Mouse (Mus musculus) heart, embryonic 14.5 days (tissue): ENCODE results near the gene Fancc. TPM values are rescaled to one million over a fixed set of nuclear protein-coding genes. Genes with fewer than 3 reads are reported as not detected.

Source experiments
- ATAC-seq: fragments of 200-750 bp; cut with Nextera tagmentation; 2 replicates; pipeline ENCODE4 v1.8.0; 2017; ENCODE audit warnings: low read depth, moderate TSS enrichment; ENCODE audit not compliant: insufficient number of reproducible peaks, insufficient read depth, low FRiP score
- H3K27ac ChIP-seq, 2 experiments: fragments of 200-500 bp in 1 of 2; fragments of 300-500 bp in 1 of 2; sonication (generic) in 1 of 2; replicated peaks in 1 of 2; 2 replicates each; pipeline ENCODE4 v1.5.1; 2012 to 2014; ENCODE audit warnings: low read depth in 2 of 2, low read length in 2 of 2, control low read depth in 1 of 2, mild to moderate bottlenecking in 1 of 2, mixed read lengths in 1 of 2; ENCODE audit not compliant: control insufficient read depth in 1 of 2, insufficient read depth in 1 of 2
- H3K27me3 ChIP-seq: fragments of 300-500 bp; sonication (generic); 2 replicates; pipeline ENCODE4 v1.6.1; 2014; ENCODE audit warnings: mild to moderate bottlenecking, low read length, control low read depth; ENCODE audit not compliant: control insufficient read depth, insufficient read depth
- H3K36me3 ChIP-seq: fragments of 300-500 bp; sonication (generic); 2 replicates; pipeline ENCODE4 v1.6.1; 2014; ENCODE audit warnings: mild to moderate bottlenecking, control low read depth, low read length, mixed read lengths; ENCODE audit not compliant: control insufficient read depth, insufficient read depth
- H3K4me1 ChIP-seq, 2 experiments: fragments of 200-500 bp in 1 of 2; fragments of 300-500 bp in 1 of 2; sonication (generic) in 1 of 2; 2 replicates each; pipeline ENCODE4 v1.6.1; 2012 to 2014; ENCODE audit warnings: low read length in 2 of 2, control low read depth in 1 of 2, mixed read lengths in 1 of 2; ENCODE audit not compliant: control insufficient read depth in 2 of 2, insufficient read depth in 2 of 2
- H3K4me2 ChIP-seq: fragments of 300-500 bp; sonication (generic); 2 replicates; pipeline ENCODE4 v1.6.1; 2014; ENCODE audit warnings: mild to moderate bottlenecking, low read length
- H3K4me3 ChIP-seq, 2 experiments: fragments of 200-500 bp in 1 of 2; fragments of 300-500 bp in 1 of 2; sonication (generic) in 1 of 2; 2 replicates each; pipeline ENCODE4 v1.5.1; 2012 to 2014; ENCODE audit warnings: low read length in 2 of 2, mild to moderate bottlenecking in 2 of 2, control low read depth in 1 of 2, low read depth in 1 of 2, moderate library complexity in 1 of 2; ENCODE audit not compliant: control insufficient read depth in 1 of 2, insufficient read depth in 1 of 2
- H3K9ac ChIP-seq: fragments of 300-500 bp; sonication (generic); 2 replicates; pipeline ENCODE4 v1.6.1; 2014; ENCODE audit warnings: mild to moderate bottlenecking, low read length
- H3K9me3 ChIP-seq: fragments of 300-500 bp; sonication (generic); 2 replicates; pipeline ENCODE4 v1.6.1; 2016; ENCODE audit warnings: low read length, control low read depth; ENCODE audit not compliant: control insufficient read depth
- WGBS: fragments of 180-500 bp; shearing (Covaris S2); extraction: QIAGEN DNeasy Blood & Tissue Kit; methylation state at CpG from one replicate; pipeline ENCODE4 v1.1.7; 2014; 5-methylcytosine and 5-hydroxymethylcytosine counted together
- polyA plus RNA-seq: library from polyadenylated mRNA; unstranded; fragments of >200 nt; fragmentation: Nextera tagmentation; extraction: Ambion mirVana; gene quantifications from 2 replicates; pipeline ENCODE4 v1.2.1, GENCODE M21; 2014

The Fancc gene
- polyA plus RNA-seq, 1 experiment from 2014 or later = 15.5 TPM

GRCm38 (mm10) chr13:63540584-63540983, 43.5 kb upstream of the Fancc start:
- Histone ChIP-seq H3K27me3 (no peaks in the 10 kb centered on the region), H3K9ac (no peak overlapping the region), H3K4me3 (no peak overlapping the region), H3K27ac (no peak overlapping the region), H3K4me2 (no peak overlapping the region), H3K9me3 (no peaks in the 10 kb centered on the region), H3K4me1 (no peaks in the 10 kb centered on the region), H3K36me3 (peaks cover 97% of the 10 kb centered on the region)
- no peak for ATAC-seq
- WGBS = 93% methylated on average over 12 of the region's 12 CpGs

DNA sequence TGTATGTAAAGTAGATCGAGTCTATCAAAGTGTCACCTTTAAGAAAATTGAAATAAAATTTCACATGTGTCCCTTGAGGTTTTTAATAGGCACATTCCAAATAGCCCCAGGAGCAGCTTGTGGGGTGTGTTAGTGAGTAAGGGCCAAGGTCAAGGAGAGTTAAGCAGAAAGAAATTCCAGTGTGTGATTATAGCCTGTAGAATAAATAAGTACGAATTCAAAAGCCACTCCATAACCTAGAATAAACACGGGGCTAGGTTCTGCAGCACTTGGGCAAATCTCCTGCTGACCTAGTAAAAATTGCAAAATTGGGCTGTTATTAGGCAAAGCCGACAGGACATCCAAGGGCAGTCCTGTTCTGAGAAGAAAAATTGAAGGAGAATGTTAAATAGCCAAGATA, 37.9 kb upstream of the Fancc start:
- no peaks in the 10 kb centered on the region for H3K9me3 ChIP-seq
- no peak overlapping the region for H3K9ac ChIP-seq
- no peak for ATAC-seq
- H3K27me3 ChIP-seq = no peaks in the 10 kb centered on the region
- H3K4me1 ChIP-seq = no peaks in the 10 kb centered on the region
- H3K27ac ChIP-seq = no peak overlapping the region
- WGBS = 86% methylated on average over 4 of the region's 4 CpGs
- H3K4me2 ChIP-seq = no peak overlapping the region
- H3K36me3 ChIP-seq = peaks cover 99% of the 10 kb centered on the region
- H3K4me3 ChIP-seq = no peak overlapping the region

DNA sequence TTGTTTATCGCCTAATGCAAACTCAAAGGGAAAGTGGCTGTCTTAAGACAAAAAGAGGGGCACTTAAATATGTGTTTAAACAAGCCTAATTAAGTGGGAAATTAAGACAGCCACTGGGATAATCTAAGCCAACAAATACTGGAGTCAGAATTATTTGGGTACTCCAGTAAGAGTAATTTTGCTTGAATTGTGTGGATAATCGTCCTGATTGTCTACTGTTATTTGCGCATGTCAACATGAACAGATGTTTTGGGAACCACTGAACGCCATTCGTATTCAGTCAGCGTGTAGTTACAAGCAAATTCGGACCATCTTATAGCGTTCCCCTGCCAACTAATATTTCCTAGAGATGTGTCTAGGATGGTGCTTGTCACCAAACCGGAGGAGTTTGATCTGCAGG, 33.8 kb upstream of the Fancc start:
- no peak overlapping the region for H3K4me3 ChIP-seq

DNA sequence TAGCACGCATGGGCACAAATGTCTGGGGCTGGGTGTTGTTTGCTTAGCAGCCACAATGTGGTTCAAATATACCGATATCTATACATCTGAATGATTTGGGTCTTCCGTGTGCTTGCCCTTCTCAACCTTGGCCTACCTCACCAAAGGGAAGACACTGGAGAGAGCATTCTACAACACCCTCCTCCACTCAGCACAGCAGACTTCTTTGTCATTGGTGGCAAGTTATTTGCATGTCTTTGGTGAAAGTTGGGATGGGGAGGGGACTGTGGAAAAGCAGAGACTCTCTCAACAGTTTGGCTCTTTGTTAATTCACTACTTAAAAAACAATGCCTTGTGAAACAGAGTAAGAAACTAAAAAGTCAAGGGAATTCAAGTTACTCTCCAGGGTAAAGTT, 33.3 kb upstream of the Fancc start:
- Histone ChIP-seq H3K9me3 (no peaks in the 10 kb centered on the region), H3K36me3 (peaks cover 85% of the 10 kb centered on the region), H3K27me3 (no peaks in the 10 kb centered on the region), H3K4me3 (no peak overlapping the region), H3K9ac (no peak overlapping the region), H3K27ac (no peak overlapping the region), H3K4me1 (peaks cover 4 to 8% of the 10 kb centered on the region in 2 experiments), H3K4me2 (no peak overlapping the region)
- no peak for ATAC-seq
- WGBS = 76% methylated on average over 3 of the region's 3 CpGs

More for the DNA sequence above, 33.8 kb upstream of the Fancc start:
- H3K9me3 ChIP-seq = no peaks in the 10 kb centered on the region
- ATAC-seq = no peak
- H3K36me3 ChIP-seq = peaks cover 86% of the 10 kb centered on the region
- no peak overlapping the region for H3K4me2 ChIP-seq
- no peak overlapping the region for H3K9ac ChIP-seq
- no peak overlapping the region for H3K27ac ChIP-seq
- H3K4me1 ChIP-seq = peaks cover 4 to 8% of the 10 kb centered on the region in 2 experiments
- no peaks in the 10 kb centered on the region for H3K27me3 ChIP-seq
- WGBS = 93% methylated on average over 9 of the region's 9 CpGs

DNA sequence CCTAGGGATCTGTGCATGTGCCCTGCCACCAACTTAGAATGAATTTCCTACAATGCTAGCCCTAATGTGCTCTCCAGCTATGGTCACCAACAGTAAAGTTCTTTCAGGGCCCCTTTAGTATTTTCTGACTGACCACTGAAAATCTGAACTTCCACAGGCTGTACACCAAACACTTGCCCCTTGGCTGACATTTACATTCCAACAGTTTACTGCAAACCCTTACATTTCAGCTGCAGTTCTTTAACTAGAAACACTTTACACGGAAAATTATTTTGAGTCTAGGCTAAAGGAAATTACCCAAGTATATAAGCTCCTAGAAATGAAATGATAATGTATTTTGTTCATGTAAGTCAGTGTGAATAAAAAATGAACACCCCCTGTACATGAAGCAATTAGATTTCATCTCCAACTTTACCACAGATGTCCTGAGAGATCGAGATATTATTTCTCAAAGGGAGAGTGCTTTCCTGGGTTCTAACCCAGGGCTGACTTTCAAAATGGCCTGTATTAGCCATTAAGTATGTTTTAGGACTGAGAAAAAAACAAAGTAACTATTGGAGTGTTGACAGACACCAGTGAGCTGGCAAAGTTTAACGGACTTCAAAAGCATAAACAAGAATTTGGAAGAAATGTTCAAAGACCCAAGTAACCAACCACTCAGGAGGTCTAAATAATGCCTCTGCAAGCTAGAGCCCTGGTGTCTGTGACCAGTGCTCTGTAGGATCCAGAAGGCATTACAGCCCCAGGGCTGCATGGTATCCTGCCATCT, 32.7 kb upstream of the Fancc start:
- Histone ChIP-seq H3K27ac (no peak overlapping the region), H3K27me3 (no peaks in the 10 kb centered on the region), H3K4me2 (no peak overlapping the region), H3K9me3 (no peaks in the 10 kb centered on the region), H3K4me1 (peaks cover 4 to 8% of the 10 kb centered on the region in 2 experiments), H3K4me3 (no peak overlapping the region), H3K36me3 (peaks cover 85% of the 10 kb centered on the region), H3K9ac (no peak overlapping the region)
- WGBS = 63% methylated on average over 3 of the region's 3 CpGs
- ATAC-seq = no peak

GRCm38 (mm10) chr13:63528852-63529251, 31.8 kb upstream of the Fancc start:
- WGBS = 26% methylated on average over 2 of the region's 2 CpGs
- H3K4me1 ChIP-seq = peaks cover 4 to 8% of the 10 kb centered on the region in 2 experiments

GRCm38 (mm10) chr13:63528164-63528675, 31.1 kb upstream of the Fancc start:
- H3K4me1 ChIP-seq = peaks cover 4 to 8% of the 10 kb centered on the region in 2 experiments
- no peak overlapping the region for H3K27ac ChIP-seq
- no peaks in the 10 kb centered on the region for H3K27me3 ChIP-seq
- H3K4me3 ChIP-seq = no peak overlapping the region
- H3K36me3 ChIP-seq = peaks cover 85% of the 10 kb centered on the region
- WGBS = 27% methylated on average over 5 of the region's 5 CpGs
- H3K9me3 ChIP-seq = no peaks in the 10 kb centered on the region
- ATAC-seq = peak; percentile 20; the same call in 1 of the 2 replicates
- no peak overlapping the region for H3K9ac ChIP-seq
- no peak overlapping the region for H3K4me2 ChIP-seq

More at GRCm38 (mm10) chr13:63528852-63529251, 31.8 kb upstream of the Fancc start:
- H3K36me3 ChIP-seq = peaks cover 85% of the 10 kb centered on the region
- ATAC-seq = no peak
- H3K27ac ChIP-seq = no peak overlapping the region
- no peak overlapping the region for H3K4me2 ChIP-seq
- H3K9ac ChIP-seq = no peak overlapping the region
- H3K27me3 ChIP-seq = no peaks in the 10 kb centered on the region
- H3K9me3 ChIP-seq = no peaks in the 10 kb centered on the region
- H3K4me3 ChIP-seq = no peak overlapping the region
